Mouse (Mus musculus): ENCODE results near the gene Gm6176. TPM values are rescaled to one million over a fixed set of nuclear protein-coding genes. Genes with fewer than 3 reads are reported as not detected.
"Not testable (repeated sequence)": the region's sequence is repeated elsewhere in the genome, so short reads cannot be mapped to it uniquely, and the experiment has no call there.

The Gm6176 gene
- not detected in 2 replicates for polyA plus RNA-seq (2015; fragmentation: Nextera tagmentation; extraction: Ambion mirVana)

GRCm38 (mm10) chr7:22056205-22056604, at the start of gene Gm6176:
Gm6176 (minus strand) TSS chr7:22056305.
- not testable (repeated sequence) for H3K4me1 ChIP-seq; ATAC-seq (ENCODE audit: extremely low read depth, insufficient number of reproducible peaks, low FRiP score, low TSS enrichment); H3K27me3 ChIP-seq (replicated peaks); H3K36me3 ChIP-seq; H3K27ac ChIP-seq (replicated peaks); H3K9me3 ChIP-seq; H3K4me3 ChIP-seq; H3K9ac ChIP-seq; H3K4me2 ChIP-seq
- no CpG with 5 or more reads among the region's 1 CpGs for WGBS

GRCm38 (mm10) chr7:22068757-22069156, 12.7 kb upstream of the Gm6176 start, which contains the start of gene Vmn1r139:
Vmn1r139 (plus strand) TSS chr7:22069057.
- H3K9me3 ChIP-seq; H3K9ac ChIP-seq; H3K27ac ChIP-seq (replicated peaks); H3K4me1 ChIP-seq; H3K36me3 ChIP-seq; H3K27me3 ChIP-seq (replicated peaks); ATAC-seq (ENCODE audit: extremely low read depth, insufficient number of reproducible peaks, low FRiP score, low TSS enrichment); H3K4me3 ChIP-seq; H3K4me2 ChIP-seq: not testable (repeated sequence)
- WGBS: no CpG with 5 or more reads among the region's 7 CpGs

GRCm38 (mm10) chr7:22028797-22029196, 27.3 kb downstream of the Gm6176 start, which contains the start of gene Vmn1r138:
Vmn1r138 (minus strand) TSS chr7:22028897.
- not testable (repeated sequence) for H3K9ac ChIP-seq; H3K4me1 ChIP-seq; ATAC-seq (ENCODE audit: extremely low read depth, insufficient number of reproducible peaks, low FRiP score, low TSS enrichment); H3K4me2 ChIP-seq; H3K27ac ChIP-seq (replicated peaks); H3K27me3 ChIP-seq (replicated peaks); H3K9me3 ChIP-seq; H3K36me3 ChIP-seq; H3K4me3 ChIP-seq
- no CpG with 5 or more reads among the region's 2 CpGs for WGBS

Other genes with a start within 250 kb of the Gm6176 start
- gene Vmn1r135, start 224.0 kb downstream of the Gm6176 start, polyA plus RNA-seq (2015; fragmentation: Nextera tagmentation; extraction: Ambion mirVana): not detected in 2 replicates
- gene Gm5725, start 212.0 kb downstream of the Gm6176 start, polyA plus RNA-seq (2015; fragmentation: Nextera tagmentation; extraction: Ambion mirVana): not detected in 2 replicates
- gene Gm5891, start 135.0 kb downstream of the Gm6176 start, polyA plus RNA-seq (2015; fragmentation: Nextera tagmentation; extraction: Ambion mirVana): not detected in 2 replicates
- gene Vmn1r137, start 61.7 kb downstream of the Gm6176 start, polyA plus RNA-seq (2015; fragmentation: Nextera tagmentation; extraction: Ambion mirVana): not detected in 2 replicates
- gene Vmn1r138, start 27.4 kb downstream of the Gm6176 start, polyA plus RNA-seq (2015; fragmentation: Nextera tagmentation; extraction: Ambion mirVana): not detected in 2 replicates
- not detected in 2 replicates for gene Vmn1r139, start 12.8 kb upstream of the Gm6176 start, polyA plus RNA-seq (2015; fragmentation: Nextera tagmentation; extraction: Ambion mirVana)
- not detected in 2 replicates for gene Gm16451, start 61.9 kb upstream of the Gm6176 start, polyA plus RNA-seq (2015; fragmentation: Nextera tagmentation; extraction: Ambion mirVana)
- gene Gm10666, start 78.4 kb upstream of the Gm6176 start, polyA plus RNA-seq (2015; fragmentation: Nextera tagmentation; extraction: Ambion mirVana): not detected in 2 replicates
- not detected in 2 replicates for gene Vmn1r142, start 107.7 kb upstream of the Gm6176 start, polyA plus RNA-seq (2015; fragmentation: Nextera tagmentation; extraction: Ambion mirVana)
- gene Vmn1r143, start 133.1 kb upstream of the Gm6176 start, polyA plus RNA-seq (2015; fragmentation: Nextera tagmentation; extraction: Ambion mirVana): not detected in 2 replicates
- not detected in 2 replicates for gene Gm8653, start 145.0 kb upstream of the Gm6176 start, polyA plus RNA-seq (2015; fragmentation: Nextera tagmentation; extraction: Ambion mirVana)
- gene Gm8453, start 173.2 kb upstream of the Gm6176 start, polyA plus RNA-seq (2015; fragmentation: Nextera tagmentation; extraction: Ambion mirVana): not detected in 2 replicates